Mouse (Mus musculus) intestine, embryonic 15.5 days (tissue): Measurements from ENCODE around the gene Ankrd13c. TPM values are rescaled to one million over a fixed set of nuclear protein-coding genes. Genes with fewer than 3 reads are reported as not detected.

Experiments used
- ATAC-seq: fragments of 200-750 bp; cut with Nextera tagmentation; 2 replicates; pipeline ENCODE4 v1.8.0; 2017; ENCODE audit warnings: moderate TSS enrichment, moderate library complexity
- H3K27ac ChIP-seq: fragments of 300-500 bp; sonication (generic); 2 replicates; pipeline ENCODE4 v1.5.1; 2015; ENCODE audit warnings: mild to moderate bottlenecking, inconsistent platforms
- H3K27me3 ChIP-seq: fragments of 300-500 bp; sonication (generic); replicated peaks from 2 replicates; pipeline ENCODE4 v1.6.1; 2015; ENCODE audit warnings: inconsistent platforms
- H3K36me3 ChIP-seq: fragments of 300-500 bp; sonication (generic); 2 replicates; pipeline ENCODE4 v1.6.1; 2015; ENCODE audit warnings: inconsistent platforms
- H3K4me1 ChIP-seq: fragments of 300-500 bp; sonication (generic); replicated peaks from 2 replicates; pipeline ENCODE4 v1.6.1; 2015; ENCODE audit warnings: inconsistent platforms
- H3K4me2 ChIP-seq: fragments of 300-500 bp; sonication (generic); replicated peaks from 2 replicates; pipeline ENCODE4 v1.6.1; 2015; ENCODE audit warnings: mild to moderate bottlenecking, inconsistent platforms
- H3K4me3 ChIP-seq: fragments of 300-500 bp; sonication (generic); replicated peaks from 2 replicates; pipeline ENCODE4 v1.5.1; 2015; ENCODE audit warnings: inconsistent platforms
- H3K9ac ChIP-seq: fragments of 300-500 bp; sonication (generic); 2 replicates; pipeline ENCODE4 v1.6.1; 2015; ENCODE audit warnings: inconsistent platforms
- H3K9me3 ChIP-seq: fragments of 300-500 bp; sonication (generic); 2 replicates; pipeline ENCODE4 v1.6.1; 2016; ENCODE audit warnings: inconsistent platforms
- WGBS: fragments of 180-500 bp; shearing (Covaris S2); methylation state at CpG from one replicate; pipeline ENCODE4 v1.1.7; 2015; 5-methylcytosine and 5-hydroxymethylcytosine counted together
- polyA plus RNA-seq: library from polyadenylated mRNA; unstranded; fragments of >200 nt; fragmentation: Nextera tagmentation; extraction: Ambion mirVana; gene quantifications from 2 replicates; pipeline ENCODE4 v1.2.1, GENCODE M21; 2015

The Ankrd13c gene
- 21.1 and 21.2 TPM in 2 replicates for polyA plus RNA-seq

DNA sequence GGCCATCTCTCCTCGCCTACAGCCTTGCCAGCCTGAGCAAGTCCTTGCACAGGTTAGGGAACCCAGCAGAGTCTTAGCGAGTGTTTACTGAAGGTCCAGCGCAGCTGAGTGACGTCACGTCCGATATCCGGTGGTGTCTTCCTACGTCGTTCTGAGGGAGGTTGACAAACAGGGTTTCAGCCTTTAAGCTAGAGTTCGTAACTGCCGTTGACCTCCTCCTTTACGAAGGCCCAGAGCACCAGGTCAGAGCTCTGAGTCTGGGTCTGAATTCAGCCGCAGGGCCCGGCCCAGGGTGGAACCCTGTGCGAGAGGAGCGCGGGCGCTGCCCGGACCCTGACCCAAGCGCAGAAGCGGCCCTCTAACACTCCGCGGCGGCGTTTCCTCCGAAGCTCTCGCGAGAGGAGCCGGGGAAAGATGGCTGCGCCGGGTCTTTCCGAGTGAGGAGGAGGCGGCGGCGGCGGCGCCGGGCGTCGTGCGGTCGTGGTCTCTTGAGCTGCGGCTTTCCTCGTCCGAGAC is at the start of gene Ankrd13c:
Gene Ankrd13c (plus strand): TSS at position 397 of the 516 bp plus-strand sequence.
- peak within 1 kb of the TSS; percentile 98 for H3K27ac ChIP-seq
- peaks cover 5% of the 10 kb centered on the region; the same call in 1 of the 2 replicates for H3K4me1 ChIP-seq
- peak within 1 kb of the TSS; percentile 83 for H3K4me2 ChIP-seq
- peak within 1 kb of the TSS; percentile 96 for H3K9ac ChIP-seq
- under 1% methylated on average over 45 of the region's 45 CpGs for WGBS
- no peaks in the 10 kb centered on the region for H3K36me3 ChIP-seq
- H3K27me3 ChIP-seq, result no peaks in the 10 kb centered on the region
- ATAC-seq, result peak; percentile 99
- H3K9me3 ChIP-seq, result no peaks in the 10 kb centered on the region
- peak within 1 kb of the TSS; percentile 97 for H3K4me3 ChIP-seq

DNA sequence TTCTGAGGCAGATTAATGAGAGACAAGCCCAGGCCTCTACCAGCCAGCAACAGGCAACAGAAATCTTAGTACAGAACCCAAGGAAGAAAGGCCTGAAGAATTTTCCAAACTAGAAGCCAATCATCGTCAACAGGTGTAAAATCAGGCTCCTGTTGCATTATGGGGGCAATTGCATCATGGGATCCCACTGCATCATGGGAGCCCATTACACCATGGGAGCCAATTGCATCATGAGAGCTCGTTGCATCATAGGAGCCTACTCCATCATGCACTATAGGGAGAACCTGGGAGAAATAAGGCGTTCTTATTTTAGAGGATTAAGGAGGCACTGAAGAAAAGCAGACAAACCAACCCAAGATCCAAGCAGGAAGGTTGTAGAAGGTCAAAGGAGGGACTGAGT is 49.4 kb upstream of the Ankrd13c start:
- WGBS, result 94% methylated on average over 3 of the region's 3 CpGs
- ATAC-seq, result no peak
- no peaks in the 10 kb centered on the region for H3K9me3 ChIP-seq

DNA sequence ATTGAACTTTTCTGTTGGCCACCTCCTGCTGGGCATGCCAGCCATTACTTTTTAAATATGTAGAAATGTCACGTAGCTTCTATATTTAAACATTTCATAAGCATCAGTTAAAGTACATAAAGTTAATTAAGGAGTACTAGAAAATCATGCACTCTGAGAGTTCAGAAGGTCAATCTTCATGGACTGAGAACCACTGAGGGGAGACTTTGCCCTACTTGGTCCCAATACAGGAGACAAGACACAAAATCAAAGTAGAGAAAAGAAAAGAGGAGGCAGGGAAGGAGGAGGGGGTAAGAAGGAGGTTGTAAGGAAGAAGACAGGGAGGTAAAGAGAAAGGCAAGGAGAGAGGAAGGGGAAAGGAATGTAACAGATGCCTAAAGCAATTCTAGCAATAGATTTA is 47.1 kb upstream of the Ankrd13c start:
- H3K27me3 ChIP-seq, result no peaks in the 10 kb centered on the region
- H3K4me3 ChIP-seq, result no peak overlapping the region
- H3K9me3 ChIP-seq, result no peaks in the 10 kb centered on the region
- ATAC-seq, result no peak
- 78% methylated on average over 1 of the region's 1 CpGs for WGBS
- H3K4me2 ChIP-seq, result no peak overlapping the region
- H3K4me1 ChIP-seq, result peaks cover 3% of the 10 kb centered on the region; the same call in 1 of the 2 replicates
- no peak overlapping the region for H3K9ac ChIP-seq
- H3K36me3 ChIP-seq, result 0 out of 2 replicates have a peak, but pooled peaks cover 3% of the 10 kb centered on the region
- no peak overlapping the region for H3K27ac ChIP-seq

More for the DNA sequence above, 49.4 kb upstream of the Ankrd13c start:
- Histone ChIP-seq H3K4me3 (no peak overlapping the region), H3K4me2 (no peak overlapping the region), H3K27ac (no peak overlapping the region), H3K9ac (no peak overlapping the region), H3K27me3 (no peaks in the 10 kb centered on the region), H3K36me3 (no peaks in the 10 kb centered on the region), H3K4me1 (peaks cover 3% of the 10 kb centered on the region; the same call in 1 of the 2 replicates)

DNA sequence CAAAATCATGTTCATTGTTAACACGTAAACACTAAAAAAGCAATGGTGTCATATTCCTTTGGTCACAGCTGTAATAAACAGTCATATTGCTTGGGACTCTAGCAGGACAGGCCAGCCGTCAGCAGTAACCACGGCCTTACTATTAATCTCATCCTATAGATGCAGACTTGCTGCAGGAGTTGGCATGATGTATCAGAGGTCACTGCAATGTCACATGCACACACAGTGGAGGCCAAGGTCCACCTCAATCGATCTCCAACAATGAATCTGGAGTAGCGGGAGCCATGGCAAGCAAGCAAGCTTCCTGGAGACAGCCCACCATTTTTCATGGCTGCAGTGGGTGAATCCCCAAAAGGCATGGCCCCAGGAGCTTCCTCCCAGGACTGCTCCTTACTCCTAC is 45.3 kb upstream of the Ankrd13c start:
- Histone ChIP-seq H3K27me3 (no peaks in the 10 kb centered on the region), H3K36me3 (0 out of 2 replicates have a peak, but pooled peaks cover 8% of the 10 kb centered on the region), H3K9ac (no peak overlapping the region), H3K4me3 (no peak overlapping the region), H3K4me2 (no peak overlapping the region), H3K27ac (no peak overlapping the region), H3K4me1 (peaks cover 3% of the 10 kb centered on the region; the same call in 1 of the 2 replicates), H3K9me3 (no peaks in the 10 kb centered on the region)
- ATAC-seq, result peak; percentile 39; the same call in 1 of the 2 replicates
- WGBS, result 80% methylated on average over 5 of the region's 5 CpGs

DNA sequence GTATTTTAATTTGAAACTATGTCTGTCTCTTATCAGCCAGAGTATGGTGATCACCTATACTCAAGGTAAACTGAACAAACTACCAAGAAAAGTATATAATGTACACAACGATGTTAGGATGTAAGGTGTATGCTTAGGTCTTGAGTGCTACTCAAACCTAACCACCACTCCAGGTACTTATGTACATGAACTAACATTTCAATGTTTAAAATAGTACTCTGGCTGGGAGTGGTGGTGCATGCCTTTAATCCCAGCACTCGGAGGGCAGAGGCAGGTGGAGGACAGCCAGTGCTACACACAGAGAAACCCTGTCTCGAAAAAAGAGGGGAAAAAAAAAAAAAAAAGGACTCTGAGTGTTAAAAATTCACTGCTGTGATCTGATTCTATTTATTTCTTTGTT is 38.9 kb upstream of the Ankrd13c start:
- Histone ChIP-seq H3K9me3 (no peaks in the 10 kb centered on the region), H3K9ac (no peak overlapping the region), H3K4me2 (no peak overlapping the region), H3K4me1 (no peaks in the 10 kb centered on the region), H3K4me3 (no peak overlapping the region), H3K27ac (no peak overlapping the region), H3K27me3 (no peaks in the 10 kb centered on the region), H3K36me3 (0 out of 2 replicates have a peak, but pooled peaks cover 13% of the 10 kb centered on the region)
- 79% methylated on average over 3 of the region's 3 CpGs for WGBS
- no peak for ATAC-seq

DNA sequence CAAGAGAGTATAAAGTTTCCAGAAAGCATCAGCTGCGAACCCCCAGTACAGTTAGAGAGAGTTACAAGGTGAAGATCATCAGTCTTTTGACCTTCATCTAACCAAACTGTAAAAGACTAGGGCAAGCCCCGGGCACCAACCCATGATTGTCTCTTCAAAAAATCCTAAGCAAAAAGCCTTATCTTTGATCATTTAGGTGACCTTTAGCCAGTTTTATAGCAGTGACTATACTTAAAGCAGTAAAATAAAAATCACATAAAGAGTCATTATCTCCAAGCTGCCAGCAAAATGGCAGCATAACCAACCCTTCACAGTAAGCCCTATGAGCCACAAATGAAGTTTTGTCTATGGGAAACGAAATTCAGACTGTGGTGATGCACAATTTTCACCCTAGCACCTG is 36.8 kb upstream of the Ankrd13c start:
- Histone ChIP-seq H3K27ac (no peak overlapping the region), H3K9me3 (no peaks in the 10 kb centered on the region), H3K9ac (no peak overlapping the region), H3K36me3 (0 out of 2 replicates have a peak, but pooled peaks cover 11% of the 10 kb centered on the region), H3K4me2 (no peak overlapping the region), H3K27me3 (no peaks in the 10 kb centered on the region), H3K4me3 (no peak overlapping the region), H3K4me1 (no peaks in the 10 kb centered on the region)
- WGBS, result 60% methylated on average over 3 of the region's 3 CpGs
- ATAC-seq, result peak; percentile 77

DNA sequence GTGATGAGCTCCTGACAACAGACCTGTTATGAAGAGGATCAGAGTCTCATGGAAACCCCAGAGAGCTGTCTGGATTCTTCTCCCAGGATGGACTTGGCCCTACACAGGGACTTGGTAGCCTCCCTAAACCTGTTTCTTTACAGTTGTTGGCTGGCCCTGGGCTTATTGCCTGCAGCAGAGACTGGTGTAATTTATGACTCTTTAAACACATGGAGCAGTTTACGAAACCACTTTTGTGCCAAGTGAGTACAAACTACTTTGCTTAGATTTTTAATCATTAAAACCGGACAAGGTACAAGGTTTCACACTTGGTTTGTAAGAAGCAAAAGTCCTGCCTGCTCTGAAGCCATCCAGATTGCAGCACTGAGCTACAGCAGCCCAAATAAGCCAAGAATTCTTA is 34.9 kb upstream of the Ankrd13c start:
- H3K27me3 ChIP-seq, result no peaks in the 10 kb centered on the region
- no peak overlapping the region for H3K9ac ChIP-seq
- H3K4me2 ChIP-seq, result no peak overlapping the region
- no peak overlapping the region for H3K4me3 ChIP-seq
- no peaks in the 10 kb centered on the region for H3K4me1 ChIP-seq
- H3K27ac ChIP-seq, result no peak overlapping the region
- 0 out of 2 replicates have a peak, but pooled peaks cover 2% of the 10 kb centered on the region for H3K36me3 ChIP-seq
- peak; percentile 76 for ATAC-seq
- 54% methylated on average over 2 of the region's 2 CpGs for WGBS
- no peaks in the 10 kb centered on the region for H3K9me3 ChIP-seq

DNA sequence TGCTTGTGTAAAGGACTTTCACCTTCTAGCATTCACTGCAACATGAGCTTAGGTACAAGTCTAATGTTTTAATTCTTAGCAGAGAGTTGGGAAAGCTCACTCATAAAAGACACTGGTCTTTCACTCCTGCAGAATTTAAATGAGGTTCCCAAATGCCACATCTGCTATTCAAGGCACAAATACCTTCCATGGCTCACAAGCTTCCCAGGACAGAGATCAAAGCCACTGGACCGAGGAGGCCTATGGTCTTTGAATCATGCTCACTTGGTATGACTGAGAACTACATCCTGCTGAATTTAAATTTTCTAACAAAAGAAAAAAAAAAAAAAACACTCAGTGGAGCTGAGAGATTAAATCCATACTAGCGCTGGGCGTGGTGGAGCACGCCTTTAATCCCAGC is 30.7 kb upstream of the Ankrd13c start:
- Histone ChIP-seq H3K27ac (no peak overlapping the region), H3K9me3 (no peaks in the 10 kb centered on the region), H3K27me3 (no peaks in the 10 kb centered on the region), H3K4me2 (no peak overlapping the region), H3K36me3 (no peaks in the 10 kb centered on the region), H3K4me1 (no peaks in the 10 kb centered on the region), H3K9ac (no peak overlapping the region), H3K4me3 (no peak overlapping the region)
- ATAC-seq, result no peak
- 92% methylated on average over 4 of the region's 4 CpGs for WGBS

DNA sequence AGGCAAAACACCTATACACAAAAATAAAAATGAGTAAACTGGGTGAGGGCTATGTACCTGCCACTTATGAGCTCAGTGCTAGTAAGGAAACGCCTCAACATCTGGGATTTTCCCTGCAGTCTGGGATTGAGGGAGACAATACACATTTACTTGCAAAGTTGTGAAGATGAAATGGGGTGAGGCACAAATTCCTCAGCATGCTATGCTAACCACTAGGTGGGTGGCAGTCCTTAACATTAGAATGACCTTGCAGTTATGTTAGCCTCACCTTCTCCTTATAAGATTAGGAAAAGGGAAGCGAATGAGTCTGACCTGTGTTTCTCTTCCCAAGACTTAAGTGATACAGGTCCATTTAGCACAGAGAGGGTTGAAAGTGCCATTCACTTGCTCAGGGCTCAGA is 25.7 kb upstream of the Ankrd13c start:
- no peak overlapping the region for H3K4me2 ChIP-seq
- H3K4me3 ChIP-seq, result no peak overlapping the region
- H3K9ac ChIP-seq, result no peak overlapping the region
- 81% methylated on average over 2 of the region's 2 CpGs for WGBS
- no peaks in the 10 kb centered on the region for H3K36me3 ChIP-seq
- H3K9me3 ChIP-seq, result no peaks in the 10 kb centered on the region
- no peak for ATAC-seq
- peaks cover 3% of the 10 kb centered on the region; the same call in 1 of the 2 replicates for H3K4me1 ChIP-seq
- H3K27ac ChIP-seq, result no peak overlapping the region
- no peaks in the 10 kb centered on the region for H3K27me3 ChIP-seq

DNA sequence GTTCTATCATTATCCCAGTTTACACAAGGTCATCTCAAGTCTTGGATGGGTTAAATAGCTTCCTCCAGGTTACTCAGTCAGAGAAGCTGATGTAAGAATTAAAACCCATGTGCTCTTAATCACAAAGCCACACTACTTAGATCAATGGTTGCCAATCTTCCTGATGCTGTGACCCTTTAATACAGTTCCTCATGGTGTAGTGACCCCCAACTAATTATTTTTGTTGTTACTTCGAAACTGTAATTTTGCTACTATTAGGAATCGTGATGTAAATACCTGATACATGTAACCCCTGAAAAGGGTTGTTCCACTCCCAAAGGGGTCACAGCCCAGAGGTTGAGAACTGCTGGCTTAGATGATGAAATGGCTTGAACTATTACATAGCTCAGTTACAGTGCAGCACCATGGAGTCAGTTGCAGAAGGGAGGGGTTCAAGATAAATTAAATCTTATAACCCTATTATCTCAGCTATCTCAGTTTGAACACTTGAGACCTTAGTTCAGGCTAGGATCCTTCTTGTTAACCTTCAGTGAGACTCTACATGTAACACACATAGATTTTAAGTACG is 23.7 kb upstream of the Ankrd13c start:
- 86% methylated on average over 3 of the region's 3 CpGs for WGBS
- H3K9me3 ChIP-seq, result no peaks in the 10 kb centered on the region
- peaks cover 3% of the 10 kb centered on the region; the same call in 1 of the 2 replicates for H3K4me1 ChIP-seq
- no peak for ATAC-seq
- H3K4me3 ChIP-seq, result no peak overlapping the region
- no peak overlapping the region for H3K27ac ChIP-seq
- no peaks in the 10 kb centered on the region for H3K27me3 ChIP-seq
- H3K4me2 ChIP-seq, result peak overlapping the region; percentile 95
- H3K9ac ChIP-seq, result no peak overlapping the region
- H3K36me3 ChIP-seq, result no peaks in the 10 kb centered on the region

DNA sequence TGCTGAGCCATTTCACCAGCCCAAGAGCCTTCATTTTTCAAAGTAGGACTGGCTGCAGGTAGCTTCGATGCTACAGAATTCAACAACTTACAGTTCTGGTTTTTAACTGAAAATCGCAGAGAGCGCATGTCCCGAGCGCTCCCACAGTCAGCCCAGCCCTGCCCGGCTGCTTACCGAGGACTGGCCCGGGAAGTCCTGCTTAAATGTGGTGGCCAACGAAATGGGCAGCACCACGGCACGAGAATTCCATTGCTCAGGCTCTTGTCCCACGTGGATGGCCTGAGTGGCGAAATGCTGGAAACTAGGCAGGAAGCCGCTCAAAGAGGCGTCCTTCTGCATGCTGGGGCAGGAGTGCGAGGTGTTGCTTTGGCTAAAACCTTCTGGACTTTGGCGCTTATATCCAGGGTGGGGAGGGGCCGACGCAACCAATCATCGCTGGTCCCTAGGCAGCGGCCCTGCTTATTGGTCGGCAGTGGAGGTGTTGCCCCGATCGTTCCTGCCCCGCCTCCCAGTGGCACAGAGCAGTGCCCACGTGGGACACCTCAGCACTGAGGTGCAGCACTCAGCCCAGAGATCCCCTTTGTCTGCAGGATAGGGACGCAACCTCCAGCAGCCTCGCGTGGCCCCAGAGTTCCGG is 22.2 kb upstream of the Ankrd13c start, which contains the start of gene Cth:
Gene Cth (minus strand): TSS at position 386 of the 637 bp plus-strand sequence.
- Histone ChIP-seq H3K27ac (no peak within 1 kb of the TSS), H3K4me1 (peaks cover 3% of the 10 kb centered on the region; the same call in 1 of the 2 replicates), H3K9me3 (no peaks in the 10 kb centered on the region), H3K9ac (peak within 1 kb of the TSS; percentile 55; the same call in 1 of the 2 replicates), H3K27me3 (no peaks in the 10 kb centered on the region), H3K4me2 (peak within 1 kb of the TSS; percentile 95), H3K36me3 (no peaks in the 10 kb centered on the region), H3K4me3 (peak within 1 kb of the TSS; percentile 58)
- WGBS, result under 1% methylated on average over 30 of the region's 30 CpGs
- ATAC-seq, result peak; percentile 99

DNA sequence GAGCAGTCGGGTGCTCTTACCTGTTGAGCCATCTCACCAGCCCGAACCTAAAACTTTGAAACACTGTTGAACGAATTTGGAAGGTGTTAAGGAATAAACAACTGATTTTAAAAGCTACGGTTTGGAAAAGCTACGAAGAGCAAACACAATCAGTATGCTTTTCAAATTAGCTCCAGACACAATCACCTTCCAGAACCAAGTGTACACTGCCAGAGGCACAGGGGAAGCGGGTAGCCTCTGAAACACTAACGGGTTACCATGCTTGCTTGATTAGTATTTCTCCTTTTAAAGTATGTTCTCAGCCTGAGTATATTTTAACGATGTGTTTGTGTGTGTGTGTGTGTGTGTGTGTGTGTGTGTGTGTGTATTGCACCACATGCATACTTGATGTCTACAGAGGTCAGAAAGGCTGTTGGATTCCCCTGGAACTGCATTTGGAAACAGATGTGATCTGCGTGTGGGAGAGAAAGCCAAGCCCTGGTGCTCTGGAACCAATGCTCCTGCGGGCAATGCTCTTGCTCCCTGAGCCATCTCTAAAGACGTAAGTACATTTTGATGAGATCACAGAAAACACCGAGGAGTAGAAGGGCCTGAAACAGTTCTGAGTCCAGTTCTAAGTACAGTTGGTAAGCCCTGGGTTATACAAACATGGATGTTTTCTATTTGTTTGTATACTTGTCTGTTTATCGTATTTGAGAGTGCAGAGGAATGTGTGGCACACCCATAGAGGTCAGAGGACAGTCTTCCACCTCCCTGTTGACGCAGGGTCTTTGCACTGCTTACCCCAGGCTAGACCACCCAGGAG is 21.1 kb upstream of the Ankrd13c start:
- Histone ChIP-seq H3K4me2 (no peak overlapping the region), H3K27me3 (no peaks in the 10 kb centered on the region), H3K36me3 (no peaks in the 10 kb centered on the region), H3K4me3 (no peak overlapping the region), H3K4me1 (peaks cover 3% of the 10 kb centered on the region; the same call in 1 of the 2 replicates), H3K9ac (no peak overlapping the region), H3K9me3 (no peaks in the 10 kb centered on the region), H3K27ac (no peak overlapping the region)
- WGBS, result 84% methylated on average over 14 of the region's 14 CpGs
- no peak for ATAC-seq
